Mouse (Mus musculus) lung, postnatal 0 days (tissue): ENCODE measurements around the gene Ilf3.

ENCODE experiments used
- CTCF ChIP-seq: IDR thresholded peaks from 2 replicates; pipeline ENCODE4 v1.5.1; 2016; ENCODE audit warnings: antibody characterized with exemption, mild to moderate bottlenecking
- EP300 ChIP-seq: IDR thresholded peaks from 2 replicates; pipeline ENCODE4 v1.6.1; 2016; ENCODE audit warnings: antibody characterized with exemption, mild to moderate bottlenecking, control low read depth

DNA sequence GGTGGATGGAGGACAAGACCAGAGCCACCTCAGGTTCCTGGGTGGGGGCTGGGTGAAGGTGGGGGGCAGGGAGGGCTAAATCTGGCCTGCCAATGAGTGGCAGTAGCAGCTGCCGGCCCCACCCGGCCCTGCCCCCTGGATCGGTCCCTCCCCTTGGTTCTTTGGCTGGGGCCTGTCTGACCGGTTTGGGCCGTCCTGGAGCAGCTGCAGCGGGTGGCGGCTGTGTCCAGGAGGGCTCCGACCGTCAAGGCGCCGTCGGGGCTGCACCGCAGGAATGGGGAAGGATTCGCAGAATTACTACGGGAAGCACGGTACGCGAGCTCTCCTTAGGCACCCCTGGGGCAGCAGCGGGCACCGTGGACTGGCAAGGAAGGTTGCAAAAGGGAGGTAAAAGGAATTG lies 30.0 kb upstream of the Ilf3 start:
- TF ChIP-seq CTCF (no peak), EP300 (peak; percentile 43; the same call in 1 of the 2 replicates)
